ENCODE assay signal across 25 mouse cellular contexts in genomic region chr6:142564746-142565145, GRCm38 (mm10). TPM values are rescaled to one million over a fixed set of nuclear protein-coding genes. Genes with fewer than 3 reads are reported as not detected.
DNase-seq lines count a peak whose midpoint lies in the region; ATAC-seq and TF ChIP-seq lines count a peak whose summit lies in the region.
"Had no signal": no experiment of that assay in that cellular context is flagged by ENCODE, and none has a peak within 500 bp of the region (broad histone marks: within the 10 kb centered on the region; RNA-seq: fewer than 3 reads in every experiment).

No protein-coding gene starts in this region.

- no peaks in the 10 kb centered on the region for H3K36me3 ChIP-seq in forebrain, embryonic 11.5 days (ENCODE audit: control insufficient read depth, insufficient read depth, low read length)
- no peaks in the 10 kb centered on the region for H3K36me3 ChIP-seq in forebrain, embryonic 13.5 days (ENCODE audit: poor library complexity, severe bottlenecking)
- no peaks in the 10 kb centered on the region for H3K36me3 ChIP-seq in kidney, adult 2 months (ENCODE audit: control insufficient read depth, insufficient read depth, low read length)
- H3K36me3 ChIP-seq in kidney, embryonic 14.5 days (ENCODE audit: control insufficient read depth, insufficient read depth, low read length), result peaks cover 3% of the 10 kb centered on the region; the same call in 1 of the 2 replicates
- H3K36me3 ChIP-seq in liver, adult 2 months (ENCODE audit: control insufficient read depth, insufficient read depth, low read length), result no peaks in the 10 kb centered on the region
- no peaks in the 10 kb centered on the region for H3K36me3 ChIP-seq in liver, embryonic 11.5 days (ENCODE audit: control insufficient read depth, insufficient read depth, low read length)
- H3K36me3 ChIP-seq: embryonic facial prominence, embryonic 10.5 days; embryonic facial prominence, embryonic 12.5 days; forebrain, embryonic 12.5 days; forebrain, embryonic 15.5 days; G1E had no signal

- peak; percentile 24 for DNase-seq in forebrain, embryonic 11.5 days (ENCODE audit: low spot score)
- DNase-seq in kidney, adult 2 months, result peak; percentile 64
- peak; percentile 50 for DNase-seq in liver, adult 2 months (ENCODE audit: extremely low read depth, low read depth, low spot score)
- no peak for DNase-seq in liver, embryonic 11.5 days (ENCODE audit: low spot score)
- DNase-seq: adrenal gland, adult 8-10 months; adrenal gland, postnatal 14 days; adrenal gland, postnatal 36 days; B cell, adult 2 months; cerebellum, adult 11-12 months; cerebellum, adult 2 months; cerebellum, adult 9-10 months; cerebellum, postnatal 10 days; cerebellum, postnatal 25 days; forebrain, postnatal 0 days had no signal

- no peak for TF ChIP-seq POLR2A in kidney, adult 2 months (IDR thresholded peaks at IDR 0.05; ENCODE audit: low read depth, low read length)
- TF ChIP-seq POLR2A in liver, adult 2 months (IDR thresholded peaks at IDR 0.05; ENCODE audit: extremely low read depth, insufficient read depth, low read length), result no peak

- H3K27ac ChIP-seq in forebrain, embryonic 11.5 days (ENCODE audit: low read depth, low read length), result no peak overlapping the region
- H3K27ac ChIP-seq in forebrain, embryonic 13.5 days, result no peak overlapping the region
- H3K27ac ChIP-seq in kidney, adult 2 months (ENCODE audit: insufficient read depth, low read depth, low read length), result peak overlapping the region; percentile 39; the same call in 1 of the 2 replicates
- no peak overlapping the region for H3K27ac ChIP-seq in kidney, embryonic 14.5 days (ENCODE audit: low read depth, low read length)
- H3K27ac ChIP-seq in liver, adult 2 months (replicated peaks; ENCODE audit: insufficient read depth, low read depth, low read length), result no peak overlapping the region
- no peak overlapping the region for H3K27ac ChIP-seq in liver, embryonic 11.5 days (ENCODE audit: low read depth, low read length)
- H3K27ac ChIP-seq: embryonic facial prominence, embryonic 10.5 days; embryonic facial prominence, embryonic 12.5 days; forebrain, embryonic 12.5 days; forebrain, embryonic 15.5 days had no signal

- 0 out of 2 replicates have a peak, but pooled peaks cover 2% of the 10 kb centered on the region for H3K4me1 ChIP-seq in forebrain, embryonic 11.5 days (replicated peaks; ENCODE audit: control insufficient read depth, insufficient read depth, low read length)
- no peaks in the 10 kb centered on the region for H3K4me1 ChIP-seq in forebrain, embryonic 13.5 days
- peaks cover 3% of the 10 kb centered on the region; the same call in 1 of the 2 replicates for H3K4me1 ChIP-seq in kidney, adult 2 months (ENCODE audit: control insufficient read depth, insufficient read depth, low read length)
- no peaks in the 10 kb centered on the region for H3K4me1 ChIP-seq in kidney, embryonic 14.5 days (ENCODE audit: control insufficient read depth, insufficient read depth, low read length)
- H3K4me1 ChIP-seq in liver, adult 2 months (ENCODE audit: control insufficient read depth, insufficient read depth, low read length), result peaks cover 6% of the 10 kb centered on the region
- no peaks in the 10 kb centered on the region for H3K4me1 ChIP-seq in liver, embryonic 11.5 days (replicated peaks; ENCODE audit: control insufficient read depth, insufficient read depth, low read length)
- H3K4me1 ChIP-seq: embryonic facial prominence, embryonic 10.5 days; embryonic facial prominence, embryonic 12.5 days; forebrain, embryonic 12.5 days; forebrain, embryonic 15.5 days had no signal

- ATAC-seq in forebrain, embryonic 11.5 days (replicated peaks; ENCODE audit: low FRiP score), result no peak
- ATAC-seq in forebrain, embryonic 13.5 days, result no peak
- ATAC-seq in kidney, embryonic 14.5 days (ENCODE audit: low FRiP score, low TSS enrichment), result no peak
- ATAC-seq in liver, embryonic 11.5 days (replicated peaks; ENCODE audit: low FRiP score), result no peak
- ATAC-seq: activated CD4-positive, CD25-positive, alpha-beta regulatory T cell, adult 4 months; CD4-positive, CD25-positive, alpha-beta regulatory T cell, adult 4 months; forebrain, embryonic 15.5 days; forebrain, postnatal 0 days; Patski had no signal

- H3K9me3 ChIP-seq in forebrain, embryonic 11.5 days (ENCODE audit: control insufficient read depth, low read length), result no peaks in the 10 kb centered on the region
- H3K9me3 ChIP-seq in forebrain, embryonic 13.5 days (replicated peaks), result no peaks in the 10 kb centered on the region
- H3K9me3 ChIP-seq in kidney, embryonic 14.5 days (ENCODE audit: control insufficient read depth, low read length), result no peaks in the 10 kb centered on the region
- H3K9me3 ChIP-seq in liver, embryonic 11.5 days (ENCODE audit: control insufficient read depth, low read length), result no peaks in the 10 kb centered on the region
- H3K9me3 ChIP-seq: embryonic facial prominence, embryonic 10.5 days; embryonic facial prominence, embryonic 12.5 days; forebrain, embryonic 12.5 days; forebrain, embryonic 15.5 days; G1E had no signal

- no peak for TF ChIP-seq CTCF in kidney, adult 2 months (conservative IDR thresholded peaks at IDR 0.05; ENCODE audit: insufficient read depth, insufficient read length, low read depth, low read length)
- TF ChIP-seq CTCF in liver, adult 2 months (IDR thresholded peaks at IDR 0.05; ENCODE audit: low read depth, low read length), result no peak

- H3K79me2 ChIP-seq in liver, adult 2 months (ENCODE audit: control insufficient read depth, insufficient read depth, low read length), result no peaks in the 10 kb centered on the region

- H3K4me3 ChIP-seq in forebrain, embryonic 11.5 days (ENCODE audit: low read depth, low read length), result no peak overlapping the region
- no peak overlapping the region for H3K4me3 ChIP-seq in forebrain, embryonic 13.5 days
- H3K4me3 ChIP-seq in kidney, adult 2 months (ENCODE audit: insufficient read depth, low read depth, low read length), result no peak overlapping the region
- H3K4me3 ChIP-seq in kidney, embryonic 14.5 days (ENCODE audit: low read length), result no peak overlapping the region
- no peak overlapping the region for H3K4me3 ChIP-seq in liver, adult 2 months (ENCODE audit: insufficient read depth, low read depth, low read length)
- no peak overlapping the region for H3K4me3 ChIP-seq in liver, embryonic 11.5 days (ENCODE audit: low read depth, low read length)
- H3K4me3 ChIP-seq: embryonic facial prominence, embryonic 10.5 days; embryonic facial prominence, embryonic 12.5 days; forebrain, embryonic 12.5 days; forebrain, embryonic 15.5 days had no signal

- peaks cover 13% of the 10 kb centered on the region for H3K27me3 ChIP-seq in forebrain, embryonic 11.5 days (ENCODE audit: control insufficient read depth, insufficient read depth, low read length)
- H3K27me3 ChIP-seq in forebrain, embryonic 13.5 days, result peaks cover 27% of the 10 kb centered on the region
- no peaks in the 10 kb centered on the region for H3K27me3 ChIP-seq in kidney, adult 2 months (replicated peaks; ENCODE audit: control insufficient read depth, insufficient read depth, low read length)
- H3K27me3 ChIP-seq in kidney, embryonic 14.5 days (ENCODE audit: control insufficient read depth, insufficient read depth, low read length), result peaks cover 12% of the 10 kb centered on the region
- no peaks in the 10 kb centered on the region for H3K27me3 ChIP-seq in liver, adult 2 months (ENCODE audit: control insufficient read depth, insufficient read depth, low read length)
- peaks cover 9% of the 10 kb centered on the region for H3K27me3 ChIP-seq in liver, embryonic 11.5 days (replicated peaks; ENCODE audit: control insufficient read depth, insufficient read depth, low read length)
- H3K27me3 ChIP-seq: CH12.LX had no signal

- H3K4me2 ChIP-seq in forebrain, embryonic 11.5 days (ENCODE audit: low read depth, low read length, severe bottlenecking), result no peak overlapping the region
- H3K4me2 ChIP-seq in forebrain, embryonic 13.5 days, result no peak overlapping the region
- no peak overlapping the region for H3K4me2 ChIP-seq in kidney, embryonic 14.5 days (replicated peaks; ENCODE audit: low read depth, low read length)
- H3K4me2 ChIP-seq in liver, embryonic 11.5 days, result no peak overlapping the region
- H3K4me2 ChIP-seq: embryonic facial prominence, embryonic 12.5 days; forebrain, embryonic 12.5 days; forebrain, embryonic 15.5 days had no signal

- H3K9ac ChIP-seq in forebrain, embryonic 11.5 days (ENCODE audit: low read length), result no peak overlapping the region
- H3K9ac ChIP-seq in forebrain, embryonic 13.5 days, result no peak overlapping the region
- H3K9ac ChIP-seq in kidney, embryonic 14.5 days (ENCODE audit: low read depth, low read length), result no peak overlapping the region
- no peak overlapping the region for H3K9ac ChIP-seq in liver, adult 2 months (ENCODE audit: low read depth, low read length)
- H3K9ac ChIP-seq in liver, embryonic 11.5 days (ENCODE audit: low read depth, low read length), result no peak overlapping the region
- H3K9ac ChIP-seq: embryonic facial prominence, embryonic 12.5 days; forebrain, embryonic 12.5 days; forebrain, embryonic 15.5 days; forebrain, postnatal 0 days had no signal

- 91% methylated on average over 3 of the region's 3 CpGs for WGBS in forebrain, embryonic 11.5 days
- whole genome bisulfite sequencing in forebrain, embryonic 13.5 days, result 95% methylated on average over 3 of the region's 3 CpGs
- WGBS in kidney, adult 2 months, result 76% methylated on average over 3 of the region's 3 CpGs
- WGBS in kidney, embryonic 14.5 days, result 89% methylated on average over 3 of the region's 3 CpGs
- 78% methylated on average over 3 of the region's 3 CpGs for WGBS in liver, adult 2 months
- 93% methylated on average over 3 of the region's 3 CpGs for WGBS in liver, embryonic 11.5 days

RNA-seq across cellular contexts. Expression of gene Kcnj8, which starts 6.7 kb away (rescaled TPM):
- polyA plus RNA-seq in forebrain, embryonic 11.5 days (2014; fragmentation: Nextera tagmentation; extraction: Ambion mirVana), result 4.0 and 5.5 TPM in 2 replicates
- 8.1 and 8.8 TPM in 2 replicates for polyA plus RNA-seq in forebrain, embryonic 13.5 days (2015; fragmentation: Nextera tagmentation; extraction: Ambion mirVana)
- 9.4 TPM in 2 replicates for polyA plus RNA-seq in kidney, adult 2 months (2012; rRNA removed)
- 18.8 and 21.0 TPM in 2 replicates for polyA plus RNA-seq in kidney, embryonic 14.5 days (2014; fragmentation: Nextera tagmentation; extraction: Ambion mirVana)
- total RNA-seq in liver, adult 2 months (2014; rRNA removed), result 4.2 and 6.9 TPM in 2 replicates
- polyA plus RNA-seq in liver, adult 2 months (2012; rRNA removed), result 1.8 and 3.0 TPM in 2 replicates
- polyA plus RNA-seq in liver, embryonic 11.5 days (2014; fragmentation: Nextera tagmentation; extraction: Ambion mirVana), result 2.7 and 3.9 TPM in 2 replicates
- total RNA-seq: CH12.LX had no signal
- polyA plus RNA-seq: CD4-positive, CD25-positive, alpha-beta regulatory T cell, adult 4 months; G1E; Patski had no signal

RNA-seq across cellular contexts. Expression of gene Ldhb, which starts 57.0 kb away (rescaled TPM):
- 420 and 433 TPM in 2 replicates for polyA plus RNA-seq in forebrain, embryonic 11.5 days (2014; fragmentation: Nextera tagmentation; extraction: Ambion mirVana)
- polyA plus RNA-seq in forebrain, embryonic 13.5 days (2015; fragmentation: Nextera tagmentation; extraction: Ambion mirVana), result 493 and 531 TPM in 2 replicates
- polyA plus RNA-seq in kidney, adult 2 months (2012; rRNA removed), result 2,043 and 2,340 TPM in 2 replicates
- 578 and 592 TPM in 2 replicates for polyA plus RNA-seq in kidney, embryonic 14.5 days (2014; fragmentation: Nextera tagmentation; extraction: Ambion mirVana)
- 3.9 and 4.2 TPM in 2 replicates for total RNA-seq in liver, adult 2 months (2014; rRNA removed)
- polyA plus RNA-seq in liver, adult 2 months (2012; rRNA removed), result 2.6 and 2.8 TPM in 2 replicates
- polyA plus RNA-seq in liver, embryonic 11.5 days (2014; fragmentation: Nextera tagmentation; extraction: Ambion mirVana), result 130 and 135 TPM in 2 replicates
- total RNA-seq: G1E had no signal
- polyA plus RNA-seq: G1E had no signal

Comparison
In these comparisons a context has a peak if more than half of its experiments do, and no peak if none do; other contexts are left out.
1. RNA of gene Ldhb, which starts 57.0 kb away (polyA plus RNA-seq): 2,043 to 2,340 TPM in kidney, adult 2 months, 578 to 592 TPM in kidney, embryonic 14.5 days, 493 to 531 TPM in forebrain, embryonic 13.5 days, 420 to 433 TPM in forebrain, embryonic 11.5 days and 130 to 135 TPM in liver, embryonic 11.5 days; 2.6 to 2.8 TPM in liver, adult 2 months; every median in the first group is over 10 times any median in the second.